Mouse (Mus musculus) c-Kit-positive CD71-negative TER-119-negative erythroid progenitor cells, embryonic 14.5 days (primary cell): ENCODE data around the gene Khsrp.

Experiments
- DNase-seq: peaks from one replicate; pipeline ENCODE4 v3.0.0-alpha.2; 2013; ENCODE audit warnings: low read depth

Gene Khsrp

GRCm38 (mm10) chr17:56986105-56986805 is 45.1 kb downstream of the Khsrp start:
- DNase-seq, result no peak

GRCm38 (mm10) chr17:56985656-56986055 is 45.7 kb downstream of the Khsrp start:
- no peak for DNase-seq

GRCm38 (mm10) chr17:56984886-56985285 is 46.4 kb downstream of the Khsrp start:
- no peak for DNase-seq

GRCm38 (mm10) chr17:56982013-56982412 is 49.3 kb downstream of the Khsrp start, which contains the start of gene Acer1:
Acer1 (minus strand) TSS chr17:56982126.
- DNase-seq, result no peak

GRCm38 (mm10) chr17:56981049-56981448 is 50.3 kb downstream of the Khsrp start:
- DNase-seq, result no peak

- DNase-seq, result no peak
These were observed 51.8 kb downstream of the Khsrp start for GRCm38 (mm10) chr17:56979524-56979923.

- no peak for DNase-seq
These were observed 54.6 kb downstream of the Khsrp start for GRCm38 (mm10) chr17:56976531-56977390.

GRCm38 (mm10) chr17:56975391-56975790 is 55.9 kb downstream of the Khsrp start:
- no peak for DNase-seq

- DNase-seq, result no peak
These were observed 56.5 kb downstream of the Khsrp start for GRCm38 (mm10) chr17:56974708-56975240.

GRCm38 (mm10) chr17:56973956-56974707 is 57.2 kb downstream of the Khsrp start:
- no peak for DNase-seq
